Mouse (Mus musculus) gastrocnemius, postnatal 4 days (tissue): ENCODE data around the gene Slu7. TPM values are rescaled to one million over a fixed set of nuclear protein-coding genes. Genes with fewer than 3 reads are reported as not detected.

Experiments
- DNase-seq, 2 experiments: peaks; one replicate each; pipeline ENCODE4 v3.0.0; 2021 to 2022; ENCODE audit warnings: low spot score in 2 of 2, mixed read lengths in 2 of 2
- long read RNA-seq, 2 experiments: library from polyadenylated mRNA; stranded (forward); transcript quantifications; one replicate each; pipeline ENCODE4 v2.0.0; 2021
- total RNA-seq, 2 experiments: library from RNA; stranded (reverse); gene quantifications; 2 replicates each; pipeline ENCODE4 v1.2.3; 2021

Slu7 gene
- 10 to 100 TPM; 32.7 to 35.5 TPM for total RNA-seq
- long read RNA-seq, experiment 1, transcript Slu7-201 (16 exons, 3,625 nt): major isoform, 23 of 60 reads
- long read RNA-seq, experiment 1, partial matches to known transcripts: 2 of 60 reads
- long read RNA-seq, experiment 1, other reads (novel, unspliced or antisense): 34 of 60 reads
- long read RNA-seq, experiment 2, transcript Slu7-201 (16 exons, 3,625 nt): major isoform, 18 of 54 reads
- long read RNA-seq, experiment 2, partial matches to known transcripts: 3 of 54 reads
- long read RNA-seq, experiment 2, other reads (novel, unspliced or antisense): 32 of 54 reads

DNA sequence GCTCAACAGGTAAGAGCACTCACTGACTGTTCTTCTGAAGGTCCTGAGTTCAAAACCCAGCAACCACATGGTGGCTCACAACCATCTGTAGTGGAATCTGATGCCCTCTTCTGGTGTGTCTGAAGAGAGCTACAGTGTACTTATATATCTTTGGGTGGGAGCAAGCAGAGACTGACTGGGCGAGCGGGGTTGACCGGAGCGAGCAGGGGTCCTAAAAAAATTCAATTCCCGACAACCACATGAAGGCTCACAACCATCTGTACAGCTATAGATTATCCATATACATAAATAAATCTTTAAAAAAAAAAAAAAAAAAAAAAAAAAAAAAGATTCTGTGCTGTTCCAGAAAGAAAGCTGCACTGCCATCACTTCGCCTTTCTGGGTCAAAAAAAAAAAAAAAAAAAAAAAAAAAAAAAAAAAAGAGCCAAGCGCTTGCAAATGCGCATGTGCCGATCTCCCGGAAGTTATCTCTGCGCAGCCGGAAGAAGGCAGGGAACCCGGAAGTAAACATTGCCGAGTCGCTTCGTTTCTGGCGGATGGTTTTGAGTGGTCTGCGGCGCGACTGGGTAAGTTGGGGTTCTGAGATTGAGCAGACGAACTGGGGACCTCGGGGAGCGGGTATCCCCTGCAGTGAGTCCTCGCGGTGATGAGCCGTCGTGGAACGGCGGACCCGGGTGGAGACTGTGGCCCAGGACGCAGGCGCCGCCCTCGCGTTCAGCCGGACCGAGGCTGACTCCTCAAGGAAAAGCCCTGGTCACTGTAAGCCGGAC lies at the start of gene Slu7:
Slu7 (plus strand) TSS at position 491 of the 770 bp plus-strand sequence.
- DNase-seq: peak; percentile 50 to 74

DNA sequence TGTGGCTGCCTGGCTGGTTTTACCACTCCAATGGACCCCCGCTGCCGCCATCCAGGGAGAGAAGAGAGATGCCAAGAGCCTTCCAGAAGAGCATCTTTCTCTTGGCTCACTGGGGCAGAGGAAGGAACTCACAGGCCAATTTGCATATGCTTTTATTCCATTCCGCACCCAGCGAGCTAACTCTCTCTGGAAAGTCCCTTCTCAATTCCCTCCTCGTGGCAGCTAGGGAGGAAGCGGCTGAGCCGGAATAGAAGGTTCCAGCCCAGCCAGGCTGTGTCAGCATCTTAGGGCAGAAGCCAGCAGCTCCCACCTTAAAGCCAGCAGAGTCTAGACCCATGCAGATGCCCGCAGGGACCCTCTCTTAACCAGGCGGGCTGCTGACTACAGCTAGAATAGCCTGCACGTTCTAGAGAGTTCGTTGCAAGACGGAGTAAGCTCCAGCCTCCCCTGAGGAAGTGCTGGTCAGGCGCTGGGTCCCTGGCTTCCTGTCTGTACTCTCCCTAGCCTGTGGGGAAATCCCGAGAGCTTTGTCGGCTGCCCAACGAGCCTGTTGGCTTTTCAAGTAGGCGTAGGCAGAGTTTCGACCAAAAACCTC lies 48.4 kb upstream of the Slu7 start:
- DNase-seq: peak in 1 of 2 experiments; percentile 40

DNA sequence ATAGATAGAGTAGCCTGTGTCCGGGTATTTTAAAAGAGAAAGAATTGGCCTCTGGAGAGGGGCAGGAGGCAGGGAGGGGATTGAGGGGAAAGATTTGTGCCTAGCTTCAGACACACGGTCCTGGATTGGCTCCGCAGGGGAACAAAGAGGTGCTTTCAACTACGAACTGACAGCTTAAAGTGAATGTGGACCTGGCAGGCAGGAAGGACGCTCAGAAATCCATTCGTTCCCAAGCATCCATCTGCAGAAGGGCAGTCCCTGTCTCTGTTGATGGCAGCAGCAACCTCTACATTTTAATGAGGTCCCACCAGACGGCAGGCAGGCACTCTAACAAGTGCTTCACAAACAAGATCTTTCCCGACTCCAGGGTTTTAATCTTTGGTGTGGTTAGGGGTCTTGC lies 47.8 kb upstream of the Slu7 start:
- DNase-seq: no peak

DNA sequence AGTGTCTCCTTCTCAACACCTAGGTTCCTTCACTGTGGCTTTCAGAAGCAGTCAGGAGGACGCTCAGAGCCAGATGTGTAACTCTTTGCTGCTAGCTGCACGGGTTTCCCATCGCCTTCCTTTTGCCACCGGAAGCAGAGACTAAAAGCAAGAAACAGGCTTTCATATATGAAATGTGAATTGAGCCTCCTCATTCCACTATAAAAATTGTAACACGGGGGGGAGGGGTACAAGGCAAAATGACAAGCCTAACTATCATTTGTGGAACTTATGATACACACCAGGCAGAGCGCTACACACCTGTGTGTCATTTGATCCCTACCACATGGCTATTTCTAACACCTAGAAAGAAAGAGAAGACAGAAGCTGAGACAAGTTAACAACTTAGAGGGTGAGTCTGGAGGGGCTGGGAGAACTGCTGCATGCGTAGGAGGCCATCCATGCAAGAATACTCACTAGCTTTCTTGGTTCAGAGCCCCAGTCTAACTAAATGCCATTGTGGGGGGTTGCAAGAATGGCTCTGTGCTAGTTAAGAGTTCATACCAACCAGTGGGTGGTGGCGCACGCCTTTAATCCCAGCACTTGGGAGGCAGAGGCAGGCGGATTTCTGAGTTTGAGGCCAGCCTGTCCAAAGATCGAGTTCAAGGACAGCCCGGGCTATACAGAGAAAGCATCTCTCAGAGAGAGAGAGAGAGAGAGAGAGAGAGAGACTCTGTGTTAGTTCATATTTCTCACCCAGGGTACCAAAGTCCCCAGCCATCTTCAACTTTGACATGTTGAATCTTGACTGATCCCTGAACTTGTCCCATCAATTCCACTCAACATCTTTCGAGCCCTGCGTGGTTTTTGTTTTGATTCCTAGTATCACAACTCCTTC lies 46.3 kb upstream of the Slu7 start:
- DNase-seq: no peak

DNA sequence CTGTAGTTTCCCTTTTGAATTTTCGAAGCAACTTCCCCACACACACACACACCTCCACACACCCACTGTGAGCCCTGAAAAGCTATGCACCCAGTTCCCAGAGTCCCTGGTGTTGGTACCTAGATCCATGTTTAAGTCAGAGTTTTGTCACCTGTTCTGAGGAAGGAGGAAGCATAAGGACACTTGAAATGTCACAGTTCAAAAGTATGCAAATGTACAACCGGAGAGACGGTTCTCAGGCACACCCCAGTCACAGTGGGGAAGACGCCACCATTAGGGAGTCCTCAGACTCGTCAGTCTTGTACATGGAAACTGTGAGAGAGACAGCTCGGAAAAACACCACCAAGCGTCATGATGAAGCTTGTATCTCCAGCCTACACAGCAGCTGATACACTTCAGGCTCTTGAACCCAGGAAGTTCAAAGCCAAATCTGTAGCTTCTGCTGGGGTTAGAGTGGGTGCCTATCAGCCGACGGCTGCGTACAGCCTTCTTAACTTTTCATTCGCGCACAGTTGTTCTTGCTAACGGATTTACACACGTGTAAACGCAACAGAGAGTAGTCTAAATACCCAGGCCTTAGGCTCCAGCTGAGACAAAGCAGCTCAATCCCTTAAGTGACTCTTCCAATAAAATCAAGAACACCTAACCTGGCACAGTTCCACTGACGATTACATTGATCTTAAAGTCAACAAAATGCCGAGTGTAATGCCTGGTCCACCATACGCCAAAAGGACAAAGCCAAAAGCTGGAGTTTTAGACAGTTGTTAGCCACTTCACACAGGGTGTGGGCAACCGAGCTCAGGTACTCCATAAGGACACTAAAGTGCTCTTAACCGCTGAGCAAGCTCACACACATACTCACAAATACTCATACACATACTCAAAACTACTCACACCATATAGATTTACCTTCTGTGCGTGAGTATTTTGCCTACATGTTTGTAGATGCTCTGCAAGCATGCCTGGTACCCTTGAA lies 45.1 kb upstream of the Slu7 start:
- DNase-seq: no peak

DNA sequence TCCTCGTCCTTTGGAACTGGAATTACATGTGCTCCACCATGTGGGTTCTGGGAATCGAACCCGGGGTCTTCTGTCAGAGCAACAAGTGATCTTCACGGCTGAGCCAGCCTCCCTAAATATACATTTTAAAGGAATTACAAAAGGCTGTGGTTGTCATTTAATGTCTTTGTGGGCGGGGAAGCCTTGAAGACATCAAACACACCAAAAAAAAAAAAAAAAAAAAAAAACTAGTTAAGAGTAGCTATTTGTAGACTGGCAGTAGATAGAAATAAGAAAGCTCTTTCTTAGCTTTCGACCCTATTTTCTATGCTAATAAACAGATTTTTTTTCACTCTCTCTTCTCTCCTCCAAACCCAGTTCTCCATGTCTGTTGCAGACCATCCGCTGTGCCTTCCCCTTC lies 44.4 kb upstream of the Slu7 start:
- no peak for DNase-seq

DNA sequence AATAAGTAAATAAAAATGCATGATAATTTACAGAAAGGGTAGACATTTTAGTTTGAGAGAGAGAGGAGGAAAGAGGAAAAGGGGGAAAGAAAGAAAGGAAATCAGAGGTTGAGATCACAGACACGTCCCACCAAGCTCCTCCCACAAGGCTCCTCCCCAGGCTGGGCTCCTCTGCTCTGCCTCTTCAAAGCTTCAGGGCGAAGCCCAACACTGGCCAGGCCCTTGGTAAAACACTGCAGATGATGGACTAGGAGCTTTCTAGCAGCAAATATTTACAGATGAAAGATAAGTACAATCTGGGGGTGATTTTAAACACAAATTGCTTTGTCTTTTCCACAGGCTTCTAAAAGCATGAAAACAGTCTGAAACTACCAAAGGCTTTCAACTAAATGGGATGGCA lies 40.8 kb upstream of the Slu7 start:
- no peak for DNase-seq

DNA sequence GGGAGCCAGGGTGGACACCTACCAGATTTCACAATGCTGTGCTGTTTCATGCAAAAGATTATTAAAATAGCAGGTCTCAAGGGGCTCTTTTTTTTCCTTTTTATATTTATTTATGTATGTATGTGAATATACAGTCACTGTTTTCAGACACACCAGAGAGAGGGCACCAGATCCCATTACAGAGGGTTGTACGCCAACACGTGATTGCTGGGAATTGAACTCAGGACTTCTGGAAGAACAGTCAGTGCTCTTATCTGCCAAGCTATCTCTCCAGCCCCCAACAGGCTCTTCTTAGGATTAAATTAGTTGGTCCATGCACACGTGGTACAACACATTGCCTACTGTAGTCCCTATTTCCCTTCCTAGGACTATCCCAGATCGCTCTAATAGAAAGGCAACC lies 40.2 kb upstream of the Slu7 start:
- DNase-seq: no peak

DNA sequence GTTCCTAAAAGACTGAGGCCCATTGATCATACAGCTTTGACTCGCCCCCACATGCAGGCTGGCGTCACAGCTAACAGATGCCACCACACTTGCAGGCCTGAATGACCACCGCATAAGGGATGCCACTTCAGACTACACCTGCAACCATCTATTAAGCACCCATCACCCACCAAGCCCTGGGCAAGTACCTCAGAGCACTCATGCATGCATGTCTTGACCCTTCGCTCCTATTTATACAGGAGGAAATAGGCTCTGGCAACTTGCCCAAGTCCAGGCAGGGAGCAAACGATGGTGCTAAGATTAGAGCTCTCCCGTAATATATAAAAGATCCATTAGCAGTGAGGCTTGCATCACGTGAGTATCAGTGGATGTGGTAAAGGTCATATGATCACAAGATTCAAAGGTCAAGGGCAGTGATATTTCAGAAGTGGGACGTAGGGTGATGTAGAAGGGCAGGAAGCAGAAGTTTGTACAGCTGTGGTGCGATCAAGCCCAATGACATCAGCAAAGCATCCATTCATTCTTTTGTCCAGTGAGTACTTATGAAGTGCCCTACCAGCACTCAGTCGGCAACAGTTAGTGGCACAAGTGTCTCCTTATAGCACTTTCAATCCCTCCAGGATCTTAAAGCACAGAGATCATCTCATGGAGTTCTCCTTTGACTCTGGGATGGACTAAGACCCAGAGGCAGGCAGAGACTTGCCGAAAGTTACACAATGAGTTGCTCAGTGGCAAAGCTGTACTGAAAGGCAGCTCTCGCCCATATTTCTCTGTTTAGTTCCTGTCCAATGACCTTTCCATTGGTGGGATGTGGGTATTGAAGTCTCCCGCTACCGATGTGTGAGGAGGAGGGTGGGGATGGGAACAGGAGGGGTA lies 38.2 kb upstream of the Slu7 start:
- DNase-seq: no peak

DNA sequence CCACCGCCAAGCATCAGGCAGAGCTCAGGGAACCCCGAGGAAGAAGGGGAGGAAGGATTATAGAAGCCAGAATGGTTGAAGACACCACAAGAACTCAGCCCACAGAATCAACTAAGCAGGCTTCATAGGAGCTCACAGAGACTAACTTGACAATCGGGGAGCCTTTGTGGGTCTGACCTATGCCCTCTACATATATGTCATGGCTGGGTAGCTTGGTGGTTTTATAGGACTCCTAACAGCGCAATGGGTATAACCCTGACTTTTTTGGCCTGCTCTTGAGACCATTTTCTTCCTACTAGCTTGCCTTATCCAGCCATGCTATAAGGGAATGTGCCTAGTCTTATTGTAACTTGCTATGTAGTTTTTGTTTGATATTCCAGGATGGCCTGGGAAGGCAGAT lies 37.3 kb upstream of the Slu7 start:
- DNase-seq: no peak

DNA sequence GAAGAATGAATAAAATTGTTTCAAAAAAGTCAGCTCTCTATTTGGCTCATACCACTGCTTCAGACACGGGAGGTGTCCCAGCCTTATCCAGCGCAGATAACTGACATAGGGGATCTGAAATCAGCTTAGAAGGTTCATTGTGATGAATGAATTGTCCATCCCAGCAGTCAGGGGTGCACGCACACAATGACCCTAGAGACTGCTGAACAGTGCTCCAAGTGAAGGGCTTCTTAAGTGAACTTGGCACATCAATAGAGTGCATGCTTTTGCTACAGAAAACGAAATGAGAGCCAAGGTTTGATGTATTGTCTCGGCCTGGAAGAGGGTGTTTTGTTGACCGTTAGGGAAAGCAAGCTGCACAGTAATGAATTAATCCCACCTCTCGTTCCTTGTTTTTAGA lies 36.9 kb upstream of the Slu7 start:
- DNase-seq: no peak

DNA sequence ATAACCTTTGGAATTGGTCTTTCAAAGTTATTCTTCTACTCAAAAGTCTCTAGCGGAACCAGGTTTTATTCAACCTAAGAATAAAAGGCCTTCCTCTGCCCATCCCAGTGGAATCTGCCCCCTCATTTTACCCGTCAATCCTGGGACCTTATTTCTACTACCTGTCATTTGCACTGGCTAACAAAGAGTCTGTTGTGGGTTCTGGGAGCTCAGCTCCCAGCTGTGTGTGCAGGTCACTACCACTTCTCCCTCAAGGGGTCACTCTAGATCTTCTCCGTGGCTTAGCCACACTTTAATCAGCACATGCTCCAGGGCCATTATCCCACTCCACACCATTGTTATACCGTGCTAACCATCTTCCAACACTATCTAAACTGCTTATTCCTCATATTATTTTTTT lies 34.2 kb upstream of the Slu7 start:
- no peak for DNase-seq

DNA sequence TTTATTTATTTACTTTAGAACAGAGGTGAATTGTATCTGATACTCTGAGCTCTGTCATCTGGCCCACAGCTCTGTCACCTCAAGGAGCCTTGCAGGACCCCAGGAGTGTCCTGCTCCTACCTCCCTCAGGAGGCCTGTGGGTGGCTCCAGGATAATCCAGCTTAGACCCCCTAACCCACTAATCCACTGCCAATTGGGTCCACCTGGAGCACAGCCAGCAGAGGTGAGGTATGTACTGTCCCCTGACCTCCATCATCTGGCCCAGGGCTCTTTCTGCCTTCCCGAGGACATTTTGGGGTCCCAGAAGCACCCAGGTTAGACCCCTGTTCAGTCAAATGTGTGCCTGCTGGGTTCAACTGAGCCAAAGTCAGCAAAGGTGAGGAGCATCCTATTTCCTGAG lies 33.4 kb upstream of the Slu7 start:
- DNase-seq: no peak

DNA sequence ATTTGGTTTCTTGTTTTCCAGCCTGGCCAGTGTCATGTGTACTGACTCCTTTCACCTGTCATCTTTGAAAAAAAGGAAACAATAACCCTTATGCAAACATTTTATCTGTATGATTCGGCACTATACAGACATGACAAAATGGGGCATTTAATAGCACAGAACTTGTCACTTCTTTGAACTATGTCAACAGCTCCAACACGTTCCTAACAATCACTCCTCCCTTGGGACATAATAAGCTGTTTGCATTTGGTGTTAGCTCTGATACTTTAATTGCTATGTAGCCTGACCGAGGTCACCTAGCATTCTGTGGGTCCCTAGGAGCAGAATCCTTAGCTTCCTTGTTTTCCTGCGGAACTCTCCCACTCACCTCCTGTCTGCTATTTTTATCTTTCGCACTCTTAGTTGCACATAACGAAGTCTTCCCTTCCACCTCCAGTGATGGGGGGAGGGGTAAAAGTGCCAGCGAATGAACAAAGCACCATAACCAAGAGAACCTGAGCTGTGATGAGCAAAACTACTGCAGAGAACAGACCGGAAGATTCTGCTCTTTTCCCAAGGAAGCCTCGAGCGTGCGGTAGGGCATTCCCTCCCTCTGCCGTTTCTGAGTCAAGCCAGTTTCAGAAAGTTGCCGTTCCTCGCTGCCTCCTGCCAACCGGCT lies 29.3 kb upstream of the Slu7 start:
- DNase-seq: no peak

DNA sequence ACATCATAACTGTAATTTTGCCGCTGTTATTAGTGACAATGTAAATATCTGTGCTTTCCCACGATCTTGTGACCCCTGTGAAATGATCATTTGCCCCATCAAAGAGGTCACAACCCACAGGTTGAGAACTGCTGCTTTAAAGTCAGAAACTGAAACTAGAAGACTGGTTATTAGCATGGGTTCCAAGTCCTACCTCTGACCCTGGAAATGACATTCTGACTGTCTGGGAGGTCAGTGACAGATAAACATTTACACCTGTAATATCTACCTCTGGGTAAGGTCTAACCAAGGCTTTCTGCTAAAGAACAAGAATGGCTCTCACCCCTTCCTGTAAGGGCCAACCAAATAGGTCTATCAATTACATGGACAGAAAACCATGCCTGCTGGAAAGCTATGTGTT lies 24.7 kb upstream of the Slu7 start:
- DNase-seq: no peak

DNA sequence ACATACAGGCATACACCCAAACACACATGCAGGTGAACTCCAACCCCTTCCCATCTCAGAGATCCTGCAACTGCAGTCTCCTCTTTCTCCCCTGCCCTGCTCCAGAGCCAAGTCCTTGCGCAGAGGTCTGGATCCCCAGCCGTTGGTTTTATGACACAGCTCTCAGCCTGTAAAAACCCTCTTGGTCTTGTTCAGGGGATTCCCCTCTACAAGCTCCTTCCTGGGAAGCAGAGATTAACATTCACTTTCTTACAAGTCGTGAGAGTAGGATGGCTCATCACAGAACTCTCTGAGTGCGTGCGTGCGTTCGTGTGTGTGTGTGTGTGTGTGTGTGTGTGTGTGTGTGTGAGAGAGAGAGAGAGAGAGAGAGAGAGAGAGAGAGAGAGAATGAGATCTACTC lies 23.3 kb upstream of the Slu7 start:
- no peak for DNase-seq

DNA sequence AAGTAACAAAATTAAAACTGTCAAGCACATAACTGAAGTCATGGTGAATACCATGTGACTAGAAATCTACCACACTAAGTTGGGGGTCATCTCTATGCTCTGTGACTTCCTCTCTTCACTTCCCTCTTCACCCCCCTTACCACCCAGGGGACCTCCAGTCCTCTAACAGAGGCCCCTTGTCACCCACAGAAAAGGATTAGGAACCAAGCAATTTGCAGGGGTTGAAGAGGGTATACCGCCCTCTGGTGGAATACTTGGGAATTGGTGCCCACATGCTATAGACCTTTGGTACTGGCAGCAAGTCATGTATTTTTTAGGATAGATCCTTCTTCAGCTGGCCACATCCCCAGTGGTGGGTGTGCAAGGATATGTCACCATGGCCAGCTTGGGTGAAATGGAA lies 22.1 kb upstream of the Slu7 start:
- peak; percentile 29 to 59 for DNase-seq

DNA sequence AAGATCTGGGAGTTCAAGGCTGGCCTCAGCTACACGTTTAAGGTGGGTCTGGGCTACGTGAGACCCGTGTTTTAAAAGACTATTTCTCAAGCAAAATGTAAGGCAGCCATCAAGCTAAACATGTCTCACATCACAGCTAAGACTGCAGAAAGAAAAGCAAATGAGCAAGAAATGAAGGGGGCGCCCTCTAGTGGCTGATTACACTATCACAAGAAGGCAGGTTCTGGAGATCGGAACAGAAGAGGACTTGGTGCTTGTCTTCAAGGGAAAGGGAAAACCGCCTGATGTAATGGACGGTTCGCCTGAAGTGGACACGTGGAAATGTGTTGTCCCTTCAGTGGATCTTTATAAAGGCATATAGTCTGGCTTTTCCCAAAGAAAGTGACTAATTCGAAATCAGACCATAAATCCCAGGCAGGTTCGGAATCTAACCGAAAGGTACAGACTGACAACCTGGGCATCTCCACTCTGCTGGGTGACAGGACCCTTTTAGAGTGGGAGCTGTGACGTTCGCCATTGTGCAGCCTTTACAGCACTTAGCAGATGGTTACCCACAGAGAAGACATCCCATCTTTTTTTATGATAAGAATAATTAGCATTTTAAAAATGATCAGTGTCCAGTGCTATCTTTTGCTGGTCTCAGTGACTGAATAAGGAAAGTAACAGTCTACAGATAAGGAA lies 20.6 kb upstream of the Slu7 start:
- peak; percentile 46 to 75 for DNase-seq
